Mouse (Mus musculus): Measurements from ENCODE around the gene Smad1. TPM values are rescaled to one million over a fixed set of nuclear protein-coding genes. Genes with fewer than 3 reads are reported as not detected.

Gene Smad1
- polyA plus RNA-seq, 1 experiment from 2014 or later = 50.4 TPM

DNA sequence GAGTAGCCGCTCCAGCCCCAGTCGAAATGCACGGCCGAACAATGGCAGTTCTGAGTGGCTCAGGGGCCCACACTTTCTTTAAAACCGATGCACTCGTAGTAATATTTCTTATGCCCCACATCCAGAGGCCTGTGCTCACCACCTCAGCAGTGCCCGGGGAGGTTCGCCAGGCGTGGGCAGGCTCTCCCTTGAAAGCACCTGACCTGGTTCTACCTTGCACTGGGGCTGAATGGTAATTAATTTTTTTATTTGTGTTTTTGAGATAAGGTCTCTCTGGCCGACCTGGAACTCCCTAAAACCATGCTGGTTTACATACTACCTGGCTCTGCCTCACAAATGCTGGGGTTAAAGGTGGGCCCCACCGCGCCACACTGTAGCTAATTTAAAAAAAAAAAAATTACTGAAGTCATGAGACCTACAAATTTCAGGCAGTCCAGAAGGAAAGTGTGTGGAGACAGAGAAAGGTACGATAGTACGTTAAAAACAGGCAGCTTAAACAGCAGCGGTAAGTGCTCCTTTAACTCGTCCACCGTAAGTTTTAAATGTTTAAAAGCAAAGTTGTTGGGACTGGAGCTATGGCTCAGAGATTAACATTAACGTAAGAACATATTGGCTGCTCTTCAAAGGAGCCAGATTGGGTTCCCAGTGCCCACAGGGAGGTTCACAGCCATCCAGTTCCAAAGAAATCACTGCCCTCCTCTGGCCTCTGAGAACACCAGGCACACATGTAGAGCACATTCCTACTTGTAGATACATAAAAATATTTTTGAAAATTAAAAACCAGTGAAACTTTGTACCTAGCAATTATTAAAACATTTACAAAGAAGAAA is 103.8 kb downstream of the Smad1 start:
- H3K4me1 ChIP-seq (ENCODE audit: control insufficient read depth, insufficient read depth, low read length) = peaks cover 8% of the 10 kb centered on the region; the same call in 1 of the 2 replicates
- ATAC-seq (ENCODE audit: insufficient number of reproducible peaks, low FRiP score, low TSS enrichment, low read depth) = peak; percentile 33; the same call in 1 of the 2 replicates

DNA sequence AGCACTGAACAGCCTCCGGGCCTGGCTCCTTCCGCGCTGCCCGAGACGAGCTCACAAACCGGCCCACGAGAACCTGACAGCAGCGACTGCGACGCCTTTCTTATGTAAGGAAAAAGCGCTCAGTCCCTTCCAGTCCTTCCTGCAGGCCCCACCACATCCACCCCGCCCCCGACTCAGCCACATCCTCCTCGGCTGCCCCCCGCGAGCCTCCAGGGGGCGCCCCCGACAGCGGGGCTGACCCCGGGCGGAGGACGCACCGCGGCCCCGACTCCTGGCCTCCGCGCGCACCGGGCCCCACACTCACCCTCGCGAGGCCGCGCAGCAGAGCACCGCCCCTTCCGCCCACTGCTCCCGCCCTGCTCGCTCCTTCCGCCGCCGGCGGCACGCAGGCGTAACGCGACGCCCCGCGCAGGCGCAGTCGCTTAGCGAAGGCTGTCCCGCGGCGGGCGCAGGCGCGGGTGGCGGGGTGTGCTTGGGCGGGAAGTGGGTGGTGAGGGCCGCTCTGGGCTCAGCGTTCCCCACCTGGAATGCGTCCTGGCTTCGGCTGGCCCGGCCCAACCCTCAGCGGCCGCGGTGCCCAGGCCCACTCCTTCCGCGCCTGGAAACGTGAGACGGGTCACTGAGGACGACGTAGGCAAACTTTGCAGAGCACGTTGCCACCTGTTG is 104.6 kb downstream of the Smad1 start, which contains the start of gene Mmaa:
Gene Mmaa, minus strand, starts transcription at position 328 of the 666 bp plus-strand sequence.
- Histone ChIP-seq H3K9ac (ENCODE audit: low read length) (peak within 1 kb of the TSS; percentile 87), H3K4me2 (ENCODE audit: low read depth, severe bottlenecking) (peak within 1 kb of the TSS; percentile 74), H3K4me3 (ENCODE audit: low read depth, low read length) (peak within 1 kb of the TSS; percentile 49), H3K4me1 (ENCODE audit: control insufficient read depth, insufficient read depth, low read length) (peaks cover 8% of the 10 kb centered on the region; the same call in 1 of the 2 replicates), H3K27ac (replicated peaks; ENCODE audit: low read depth, low read length) (peak within 1 kb of the TSS; percentile 92), H3K27me3 (ENCODE audit: control insufficient read depth, insufficient read depth, low read length) (no peaks in the 10 kb centered on the region), H3K9me3 (ENCODE audit: control insufficient read depth, low read length) (no peaks in the 10 kb centered on the region), H3K36me3 (ENCODE audit: control insufficient read depth, insufficient read depth, low read length) (no peaks in the 10 kb centered on the region)
- DNase-seq (ENCODE audit: low spot score) (peak; percentile 97), ATAC-seq (ENCODE audit: insufficient number of reproducible peaks, low FRiP score, low TSS enrichment, low read depth) (peak; percentile 97)
- WGBS = under 1% methylated on average over 64 of the region's 74 CpGs

More for the DNA sequence above, 103.8 kb downstream of the Smad1 start:
- no peaks in the 10 kb centered on the region for H3K27me3 ChIP-seq (ENCODE audit: control insufficient read depth, insufficient read depth, low read length)
- H3K9ac ChIP-seq (ENCODE audit: low read length) = peak overlapping the region; percentile 87
- peak overlapping the region; percentile 74 for H3K4me2 ChIP-seq (ENCODE audit: low read depth, severe bottlenecking)
- H3K9me3 ChIP-seq (ENCODE audit: control insufficient read depth, low read length) = no peaks in the 10 kb centered on the region
- H3K27ac ChIP-seq (replicated peaks; ENCODE audit: low read depth, low read length) = peak overlapping the region; percentile 92
- 15% methylated on average over 18 of the region's 18 CpGs for WGBS
- no peaks in the 10 kb centered on the region for H3K36me3 ChIP-seq (ENCODE audit: control insufficient read depth, insufficient read depth, low read length)
- DNase-seq (ENCODE audit: low spot score) = peak; percentile 34
- peak overlapping the region; percentile 49 for H3K4me3 ChIP-seq (ENCODE audit: low read depth, low read length)

DNA sequence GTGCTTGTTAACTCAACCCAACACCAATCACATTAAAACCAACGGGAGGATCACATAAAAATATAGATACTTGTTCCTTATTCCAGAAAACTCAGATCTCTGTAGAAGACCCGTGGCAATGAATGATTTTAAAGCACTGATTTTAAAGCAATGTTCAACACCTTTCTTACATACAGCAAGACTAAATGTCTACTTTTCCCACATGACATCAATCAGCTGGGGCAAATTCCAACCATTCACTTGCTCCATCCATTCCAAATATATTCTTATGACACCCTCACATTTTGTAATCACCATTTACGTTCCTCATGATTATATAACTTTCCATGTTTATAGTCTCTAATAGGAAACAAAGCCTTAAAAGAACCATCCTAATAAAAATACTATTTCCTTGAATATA is 105.5 kb downstream of the Smad1 start:
- H3K36me3 ChIP-seq (ENCODE audit: control insufficient read depth, insufficient read depth, low read length) = no peaks in the 10 kb centered on the region
- DNase-seq (ENCODE audit: low spot score) (no peak), ATAC-seq (ENCODE audit: insufficient number of reproducible peaks, low FRiP score, low TSS enrichment, low read depth) (no peak)
- peak overlapping the region; percentile 92; the same call in 1 of the 2 replicates for H3K27ac ChIP-seq (replicated peaks; ENCODE audit: low read depth, low read length)
- H3K4me3 ChIP-seq (ENCODE audit: low read depth, low read length) = peak overlapping the region; percentile 49
- H3K4me2 ChIP-seq (ENCODE audit: low read depth, severe bottlenecking) = peak overlapping the region; percentile 74
- WGBS = 62% methylated on average over 3 of the region's 3 CpGs
- no peak overlapping the region for H3K9ac ChIP-seq (ENCODE audit: low read length)
- H3K27me3 ChIP-seq (ENCODE audit: control insufficient read depth, insufficient read depth, low read length) = no peaks in the 10 kb centered on the region
- H3K4me1 ChIP-seq (ENCODE audit: control insufficient read depth, insufficient read depth, low read length) = peaks cover 8% of the 10 kb centered on the region; the same call in 1 of the 2 replicates
- H3K9me3 ChIP-seq (ENCODE audit: control insufficient read depth, low read length) = no peaks in the 10 kb centered on the region

DNA sequence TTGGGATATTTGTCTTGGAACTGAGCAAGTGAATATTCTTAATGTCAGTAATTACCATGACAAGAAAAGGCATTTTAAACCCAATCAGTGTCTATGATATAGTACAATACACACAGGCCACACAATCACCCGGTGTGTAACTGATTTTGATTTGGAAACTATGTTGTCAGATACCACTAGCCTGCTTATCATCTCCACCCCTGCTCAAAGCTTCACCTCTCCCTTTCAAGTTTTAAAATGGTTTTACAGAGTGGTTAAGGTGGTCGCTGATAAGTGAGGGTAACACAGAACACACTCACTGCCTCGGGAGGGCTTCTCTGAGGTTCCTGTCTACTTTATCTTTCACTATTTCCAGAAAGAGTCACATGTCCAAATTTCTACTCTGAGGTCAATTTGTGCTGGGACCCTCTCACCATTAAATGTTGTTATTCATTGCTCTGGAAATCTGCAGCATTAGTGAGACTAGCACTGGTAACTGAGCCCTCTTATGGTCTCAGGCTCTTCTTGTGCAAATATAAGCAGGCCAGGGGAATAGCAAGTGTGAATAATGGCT is 106.5 kb downstream of the Smad1 start:
- H3K27me3 ChIP-seq (ENCODE audit: control insufficient read depth, insufficient read depth, low read length) = no peaks in the 10 kb centered on the region
- H3K4me1 ChIP-seq (ENCODE audit: control insufficient read depth, insufficient read depth, low read length) = peaks cover 8% of the 10 kb centered on the region; the same call in 1 of the 2 replicates
- 82% methylated on average over 3 of the region's 3 CpGs for WGBS
- ATAC-seq (ENCODE audit: insufficient number of reproducible peaks, low FRiP score, low TSS enrichment, low read depth) (no peak), DNase-seq (ENCODE audit: low spot score) (no peak)
- H3K27ac ChIP-seq (replicated peaks; ENCODE audit: low read depth, low read length) = no peak overlapping the region
- H3K4me2 ChIP-seq (ENCODE audit: low read depth, severe bottlenecking) = no peak overlapping the region
- no peaks in the 10 kb centered on the region for H3K36me3 ChIP-seq (ENCODE audit: control insufficient read depth, insufficient read depth, low read length)
- H3K9ac ChIP-seq (ENCODE audit: low read length) = no peak overlapping the region
- no peak overlapping the region for H3K4me3 ChIP-seq (ENCODE audit: low read depth, low read length)
- H3K9me3 ChIP-seq (ENCODE audit: control insufficient read depth, low read length) = no peaks in the 10 kb centered on the region

DNA sequence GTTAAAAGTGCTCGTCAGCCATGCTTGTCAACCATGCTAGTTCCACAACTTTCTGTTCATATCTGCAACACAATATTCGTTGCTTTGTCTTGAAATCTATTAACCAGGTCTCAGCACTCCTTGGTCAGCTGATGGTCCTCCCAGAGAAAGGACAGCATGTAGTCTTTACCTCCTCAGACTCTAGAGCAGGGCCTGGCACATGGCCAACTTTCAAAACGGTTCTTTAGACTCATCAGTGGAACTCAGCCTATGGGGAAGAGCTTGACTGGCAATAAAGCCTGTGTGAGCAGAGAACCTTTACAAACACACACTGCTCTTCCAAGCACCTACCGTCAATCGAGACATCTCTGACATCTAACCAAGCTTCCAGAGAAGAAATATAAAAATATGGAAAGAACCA is 109.7 kb downstream of the Smad1 start:
- H3K9me3 ChIP-seq (ENCODE audit: control insufficient read depth, low read length) = no peaks in the 10 kb centered on the region
- no peaks in the 10 kb centered on the region for H3K27me3 ChIP-seq (ENCODE audit: control insufficient read depth, insufficient read depth, low read length)
- 83% methylated on average over 5 of the region's 5 CpGs for WGBS
- H3K36me3 ChIP-seq (ENCODE audit: control insufficient read depth, insufficient read depth, low read length) = no peaks in the 10 kb centered on the region
- no peak overlapping the region for H3K4me2 ChIP-seq (ENCODE audit: low read depth, severe bottlenecking)
- peaks cover 5% of the 10 kb centered on the region; the same call in 1 of the 2 replicates for H3K4me1 ChIP-seq (ENCODE audit: control insufficient read depth, insufficient read depth, low read length)
- no peak overlapping the region for H3K9ac ChIP-seq (ENCODE audit: low read length)
- H3K27ac ChIP-seq (replicated peaks; ENCODE audit: low read depth, low read length) = no peak overlapping the region
- H3K4me3 ChIP-seq (ENCODE audit: low read depth, low read length) = no peak overlapping the region
- ATAC-seq (ENCODE audit: insufficient number of reproducible peaks, low FRiP score, low TSS enrichment, low read depth) = no peak
- DNase-seq (ENCODE audit: low spot score) = no peak

DNA sequence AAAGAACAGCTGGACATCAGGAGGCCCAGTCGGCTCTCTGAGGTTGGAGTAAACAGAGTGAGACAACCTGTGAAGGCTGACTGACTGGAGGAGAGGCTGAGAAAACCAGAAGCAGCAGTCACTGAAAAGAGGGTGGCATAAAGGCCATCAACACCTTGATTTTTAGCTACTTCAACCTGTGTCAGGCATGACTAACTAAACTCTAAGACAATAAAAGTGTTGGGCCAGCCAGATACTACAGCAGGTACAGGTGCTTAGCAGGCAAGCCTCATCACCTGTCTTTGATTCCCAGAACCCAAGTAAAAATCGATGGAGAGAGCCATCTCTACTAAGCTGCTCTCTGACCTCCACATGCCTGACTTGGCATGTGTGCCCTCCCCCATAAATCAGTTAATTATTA is 110.6 kb downstream of the Smad1 start:
- no peak overlapping the region for H3K4me2 ChIP-seq (ENCODE audit: low read depth, severe bottlenecking)
- no peaks in the 10 kb centered on the region for H3K27me3 ChIP-seq (ENCODE audit: control insufficient read depth, insufficient read depth, low read length)
- H3K36me3 ChIP-seq (ENCODE audit: control insufficient read depth, insufficient read depth, low read length) = no peaks in the 10 kb centered on the region
- no peak overlapping the region for H3K9ac ChIP-seq (ENCODE audit: low read length)
- H3K9me3 ChIP-seq (ENCODE audit: control insufficient read depth, low read length) = no peaks in the 10 kb centered on the region
- DNase-seq (ENCODE audit: low spot score) (no peak), ATAC-seq (ENCODE audit: insufficient number of reproducible peaks, low FRiP score, low TSS enrichment, low read depth) (no peak)
- no peak overlapping the region for H3K4me3 ChIP-seq (ENCODE audit: low read depth, low read length)
- H3K4me1 ChIP-seq (ENCODE audit: control insufficient read depth, insufficient read depth, low read length) = peaks cover 4% of the 10 kb centered on the region; the same call in 1 of the 2 replicates
- no peak overlapping the region for H3K27ac ChIP-seq (replicated peaks; ENCODE audit: low read depth, low read length)
- 62% methylated on average over 2 of the region's 2 CpGs for WGBS

Other genes starting within 250 kb of the Smad1 start
- not detected in 2 replicates for gene 1700011L22Rik, start 150.9 kb downstream of the Smad1 start, polyA plus RNA-seq (2014; fragmentation: Nextera tagmentation; extraction: Ambion mirVana)
- gene Mmaa, start 104.6 kb downstream of the Smad1 start, polyA plus RNA-seq (2014; fragmentation: Nextera tagmentation; extraction: Ambion mirVana) = 12.5 and 12.7 TPM in 2 replicates
- 20.6 and 23.2 TPM in 2 replicates for gene Otud4, start 240.1 kb upstream of the Smad1 start, polyA plus RNA-seq (2014; fragmentation: Nextera tagmentation; extraction: Ambion mirVana)